9 mouse cellular contexts compared by ENCODE assay signal in the genomic region with DNA sequence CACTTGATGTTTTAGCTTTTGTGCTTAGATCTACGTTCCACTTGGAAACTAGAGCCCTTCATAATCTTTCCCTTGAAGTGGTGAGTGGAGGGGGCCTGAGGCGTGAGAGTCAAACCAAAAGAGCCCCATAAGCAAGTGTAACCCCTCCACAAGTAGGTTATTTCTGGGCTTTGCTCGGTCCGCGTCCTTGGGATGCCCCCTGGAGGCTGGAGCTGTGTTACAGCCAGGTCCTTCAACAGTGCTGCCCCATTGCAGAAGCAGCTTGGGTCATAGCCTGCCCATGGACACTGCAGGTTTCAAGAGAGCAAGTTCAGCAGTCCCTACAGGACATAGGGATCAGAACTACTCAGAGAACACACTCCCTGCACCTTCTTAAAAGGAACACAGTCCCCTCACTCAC. TPM values are rescaled to one million over a fixed set of nuclear protein-coding genes. Genes with fewer than 3 reads are reported as not detected.
DNase-seq lines count a peak whose midpoint lies in the region; TF ChIP-seq lines count a peak whose summit lies in the region.
"Had no signal": no experiment of that assay in that cellular context is flagged by ENCODE, and none has a peak within 500 bp of the region (broad histone marks: within the 10 kb centered on the region; RNA-seq: fewer than 3 reads in every experiment).

No protein-coding gene starts in this region.

- no peak for TF ChIP-seq POLR2A in cerebellum, adult 2 months (IDR thresholded peaks at IDR 0.05; ENCODE audit: borderline replicate concordance, insufficient read depth, low read length)
- TF ChIP-seq POLR2A in bone marrow, adult 2 months (IDR thresholded peaks at IDR 0.05; ENCODE audit: borderline replicate concordance, control insufficient read depth, low read depth, low read length) = no peak

- intact Hi-C loops in gastrocnemius, postnatal 14 days (cut with DNase I; ENCODE audit: low total_unique reads) = loop anchor here (5.0 kb wide), 1 partner anchor 57 kb away; no protein-coding TSS in a partner anchor

- peak; percentile 25 to 39 for DNase-seq in cerebellum, adult 2 months
- no peak for DNase-seq in cerebellum, adult 9-10 months
- peak; percentile 71 for DNase-seq in 416B (ENCODE audit: low read depth)
- peak; percentile 70 for DNase-seq in gastrocnemius, postnatal 14 days
- peak; percentile 76 to 78 for DNase-seq in kidney, postnatal 4 days
- DNase-seq in lung, postnatal 10 days = peak; percentile 79
- DNase-seq in spleen, adult 18-20 months = peak; percentile 48 to 70

- no peaks in the 10 kb centered on the region for H3K4me1 ChIP-seq in cerebellum, adult 2 months (ENCODE audit: control insufficient read depth, insufficient read depth, low read length)
- H3K4me1 ChIP-seq in bone marrow, adult 2 months (ENCODE audit: control insufficient read depth, insufficient read depth, low read length) = peaks cover 2% of the 10 kb centered on the region; the same call in 1 of the 2 replicates

- H3K27me3 ChIP-seq in cerebellum, adult 2 months (ENCODE audit: control insufficient read depth, insufficient read depth, low read length) = no peaks in the 10 kb centered on the region

- no peak overlapping the region for H3K4me3 ChIP-seq in cerebellum, adult 2 months (replicated peaks; ENCODE audit: insufficient read depth, low read depth, low read length)
- H3K4me3 ChIP-seq in bone marrow, adult 2 months (replicated peaks; ENCODE audit: control insufficient read depth, low read depth, low read length) = no peak overlapping the region
- H3K4me3 ChIP-seq: myocyte had no signal

- H3K27ac ChIP-seq in cerebellum, adult 2 months (ENCODE audit: insufficient read depth, low read length) = no peak overlapping the region
- H3K27ac ChIP-seq in bone marrow, adult 2 months (ENCODE audit: control insufficient read depth, insufficient read depth, low read depth, low read length, poor library complexity) = no peak overlapping the region

- TF ChIP-seq CTCF in cerebellum, adult 2 months (IDR thresholded peaks at IDR 0.05; ENCODE audit: borderline replicate concordance, insufficient read depth, low read depth, low read length) = peak; percentile 59
- TF ChIP-seq CTCF in bone marrow, adult 2 months (IDR thresholded peaks at IDR 0.05; ENCODE audit: control insufficient read depth, insufficient read depth, low read length) = peak; percentile 90

- WGBS in cerebellum, adult 2 months = 20% methylated on average over 5 of the region's 5 CpGs
- 7% methylated on average over 5 of the region's 5 CpGs for WGBS in bone marrow, adult 2 months

RNA-seq across cellular contexts. Expression of a gene that starts 11.0 kb away (rescaled TPM):
- polyA plus RNA-seq in cerebellum, adult 2 months (2012; rRNA removed) = 70.7 and 72.3 TPM in 2 replicates
- polyA plus RNA-seq in bone marrow, adult 2 months (2011; ENCODE audit: insufficient read depth, insufficient read length, low replicate concordance, missing spikeins) = 48.9 and 62.6 TPM in 2 replicates
- total RNA-seq in gastrocnemius, postnatal 14 days (2021) = 10 to 100 TPM; 55.9 to 59.7 TPM

RNA-seq across cellular contexts. Expression of a gene that starts 59.0 kb away (rescaled TPM):
- polyA plus RNA-seq in cerebellum, adult 2 months (2012; rRNA removed) = 28.7 and 29.9 TPM in 2 replicates
- polyA plus RNA-seq in bone marrow, adult 2 months (2011; ENCODE audit: insufficient read depth, insufficient read length, low replicate concordance, missing spikeins) = 24.1 and 26.7 TPM in 2 replicates
- total RNA-seq in gastrocnemius, postnatal 14 days (2021) = 10 to 100 TPM in 1 of 2 experiments, 1 to 10 TPM in 1; 9.5 to 10.2 TPM

RNA-seq across cellular contexts. Expression of a gene that starts 59.5 kb away (rescaled TPM):
- 46.3 and 50.7 TPM in 2 replicates for polyA plus RNA-seq in cerebellum, adult 2 months (2012; rRNA removed)
- polyA plus RNA-seq in bone marrow, adult 2 months (2011; ENCODE audit: insufficient read depth, insufficient read length, low replicate concordance, missing spikeins) = 12.9 and 22.2 TPM in 2 replicates
- total RNA-seq in gastrocnemius, postnatal 14 days (2021) = 10 to 100 TPM; 28.5 to 29.4 TPM
